Comparison of ENCODE assay signal across 22 mouse cellular contexts in genomic region chr11:8685195-8685594, GRCm38 (mm10). TPM values are rescaled to one million over a fixed set of nuclear protein-coding genes. Genes with fewer than 3 reads are reported as not detected.
DNase-seq lines count a peak whose midpoint lies in the region; ATAC-seq and TF ChIP-seq lines count a peak whose summit lies in the region.
"Had no signal": no experiment of that assay in that cellular context is flagged by ENCODE, and none has a peak within 500 bp of the region (broad histone marks: within the 10 kb centered on the region; RNA-seq: fewer than 3 reads in every experiment).

No protein-coding gene starts in this region.

- peak; percentile 6 to 8; a peak in 1 of 4 replicates for ATAC-seq in hematopoietic stem cell, adult 5-6 weeks (replicated peaks in 1 of 2; ENCODE audit: insufficient read depth in 1 of 2, low FRiP score in 2 of 2, low TSS enrichment in 1 of 2, low read depth in 1 of 2, poor library complexity in 2 of 2, severe bottlenecking in 2 of 2)
- 0 out of 2 replicates have a peak, but pooled peaks have one; percentile 27 for ATAC-seq in megakaryocyte-erythroid progenitor cell, adult 5-6 weeks (replicated peaks; ENCODE audit: low FRiP score, low TSS enrichment, poor library complexity, severe bottlenecking)
- ATAC-seq: forebrain, embryonic 16.5 days; hindbrain, postnatal 0 days had no signal

- H3K36me3 ChIP-seq in C2C12 (ENCODE audit: control insufficient read depth, insufficient read depth), result no peaks in the 10 kb centered on the region
- H3K36me3 ChIP-seq in heart, embryonic 10.5 days, result no peaks in the 10 kb centered on the region
- H3K36me3 ChIP-seq: embryonic facial prominence, embryonic 13.5 days; forebrain, embryonic 12.5 days; hindbrain, embryonic 13.5 days had no signal

- no peaks in the 10 kb centered on the region for H3K9me3 ChIP-seq in heart, embryonic 10.5 days
- H3K9me3 ChIP-seq: embryonic facial prominence, embryonic 13.5 days; forebrain, embryonic 12.5 days; hindbrain, embryonic 13.5 days had no signal

- no peaks in the 10 kb centered on the region for H3K79me3 ChIP-seq in C2C12 (ENCODE audit: low read depth)

- no peaks in the 10 kb centered on the region for H3K27me3 ChIP-seq in C2C12 (ENCODE audit: control insufficient read depth, insufficient read depth, insufficient read length)
- H3K27me3 ChIP-seq in heart, embryonic 10.5 days (ENCODE audit: insufficient read depth, poor library complexity, severe bottlenecking), result peaks cover 21% of the 10 kb centered on the region; the same call in 1 of the 2 replicates
- H3K27me3 ChIP-seq: embryonic facial prominence, embryonic 13.5 days; hindbrain, embryonic 13.5 days had no signal

- H3K4me3 ChIP-seq in C2C12 (ENCODE audit: insufficient read depth, poor library complexity, severe bottlenecking), result no peak overlapping the region
- H3K4me3 ChIP-seq in heart, embryonic 10.5 days, result no peak overlapping the region
- H3K4me3 ChIP-seq: embryonic facial prominence, embryonic 13.5 days; forebrain, embryonic 12.5 days; hindbrain, embryonic 13.5 days had no signal

- no peak overlapping the region for H3ac ChIP-seq in C2C12 (ENCODE audit: control insufficient read depth, insufficient read length, low read depth)

- peaks cover 8% of the 10 kb centered on the region; the same call in 1 of the 2 replicates for H3K4me1 ChIP-seq in heart, embryonic 10.5 days

- peak; percentile 57 for DNase-seq in 3T3-L1 (ENCODE audit: low read depth, low spot score)
- DNase-seq in heart, embryonic 10.5 days (ENCODE audit: low spot score), result no peak
- no peak for DNase-seq in cerebellum, adult 9-11 months
- no peak for DNase-seq in urinary bladder, postnatal 14 days (ENCODE audit: low spot score)
- DNase-seq: adrenal gland, adult 2 months; adrenal gland, postnatal 25 days; B cell, adult 2 months; cerebellum, adult 2 months; cerebellum, postnatal 14 days; gastrocnemius, postnatal 14 days; heart, adult 11 months; heart, postnatal 10 days; heart, postnatal 4 days had no signal

- H3K79me2 ChIP-seq in C2C12 (ENCODE audit: control insufficient read depth, insufficient read depth), result no peaks in the 10 kb centered on the region

- no peak for TF ChIP-seq CTCF in C2C12 (IDR thresholded peaks at IDR 0.05; ENCODE audit: control insufficient read depth, insufficient read depth, insufficient read length)

- WGBS in heart, embryonic 10.5 days, result 31% methylated on average over 3 of the region's 3 CpGs

- H3K27ac ChIP-seq in heart, embryonic 10.5 days, result no peak overlapping the region
- H3K27ac ChIP-seq: embryonic facial prominence, embryonic 13.5 days; forebrain, embryonic 12.5 days; hindbrain, embryonic 13.5 days; hindbrain, postnatal 0 days had no signal

TF ChIP-seq in C2C12, 6 proteins besides CTCF, POLR2A, EP300 and RAD21:
- TF ChIP-seq MYOD1 (IDR thresholded peaks at IDR 0.05; ENCODE audit: control insufficient read depth, insufficient read length, low read depth) (peak; percentile 66), FOSL1 (IDR thresholded peaks at IDR 0.05; ENCODE audit: insufficient read depth, low read length, poor library complexity, severe bottlenecking) (peak; percentile 41), CEBPB (IDR thresholded peaks at IDR 0.05; ENCODE audit: low read depth) (peak; percentile 66), USF1 (IDR thresholded peaks at IDR 0.05; ENCODE audit: low read depth) (no peak), MYOG (IDR thresholded peaks at IDR 0.05; ENCODE audit: control insufficient read depth, extremely low read depth, insufficient read length) (no peak), MAX (IDR thresholded peaks at IDR 0.05) (peak; percentile 76)

RNA-seq across cellular contexts. Expression of gene Tns3, which starts 20.9 kb away (rescaled TPM):
- 57.4 TPM for polyA plus RNA-seq in C2C12 (2012; fragmentation: generic; extraction: Trizol)
- total RNA-seq in hematopoietic stem cell, adult 5-6 weeks (2017), result 14.9 and 17.4 TPM in 2 replicates
- total RNA-seq in megakaryocyte-erythroid progenitor cell, adult 5-6 weeks (2014; fragmentation: Nextera tagmentation), result 8.4 and 16.0 TPM in 2 replicates
- 4.1 and 7.7 TPM in 2 replicates for total RNA-seq in megakaryocyte-erythroid progenitor cell, adult 5-6 weeks (2017)
- 12.7 and 17.0 TPM in 2 replicates for polyA plus RNA-seq in heart, embryonic 10.5 days (2016; fragmentation: Nextera tagmentation; extraction: Ambion mirVana)
- total RNA-seq: MEL had no signal
